Mouse (Mus musculus) hindlimb bud, embryonic 11.5 days (tissue): ENCODE measurements around the gene Frmpd3.
"Not testable (repeated sequence)": the region's sequence is repeated elsewhere in the genome, so short reads cannot be mapped to it uniquely, and the experiment has no call there.

Source experiments
- DNase-seq: peaks from one replicate; pipeline ENCODE4 v3.0.0-alpha.2; 2012; ENCODE audit warnings: low read depth, low spot score; ENCODE audit errors: extremely low spot score

Frmpd3 gene

GRCm38 (mm10) chrX:140341656-140342392, at the start of gene Frmpd3:
Gene Frmpd3 (plus strand): TSS chrX:140342263.
- DNase-seq: no peak

GRCm38 (mm10) chrX:140303731-140304130, 38.3 kb upstream of the Frmpd3 start:
- no peak for DNase-seq

- DNase-seq: no peak
These were observed 36.4 kb upstream of the Frmpd3 start for GRCm38 (mm10) chrX:140305652-140306051.

GRCm38 (mm10) chrX:140317931-140318330, 24.1 kb upstream of the Frmpd3 start:
- DNase-seq: no peak

- no peak for DNase-seq
These were observed 22.9 kb upstream of the Frmpd3 start for GRCm38 (mm10) chrX:140319131-140319530.

GRCm38 (mm10) chrX:140320671-140321070, 21.4 kb upstream of the Frmpd3 start:
- DNase-seq: not testable (repeated sequence)

- no peak for DNase-seq
These were observed 515 bp downstream of the Frmpd3 start for GRCm38 (mm10) chrX:140342393-140343163.

GRCm38 (mm10) chrX:140375628-140376027, 33.6 kb downstream of the Frmpd3 start:
- DNase-seq: no peak

GRCm38 (mm10) chrX:140399986-140400385, 57.9 kb downstream of the Frmpd3 start:
- no peak for DNase-seq

- no peak for DNase-seq
These were observed 60.8 kb downstream of the Frmpd3 start for GRCm38 (mm10) chrX:140402904-140403303.

- no peak for DNase-seq
These were observed 64.0 kb downstream of the Frmpd3 start for GRCm38 (mm10) chrX:140406079-140406478.

- DNase-seq: no peak
These were observed 64.4 kb downstream of the Frmpd3 start for GRCm38 (mm10) chrX:140406501-140406900.

- DNase-seq: no peak
These were observed 65.5 kb downstream of the Frmpd3 start for GRCm38 (mm10) chrX:140407593-140407992.

GRCm38 (mm10) chrX:140418467-140418866, 76.4 kb downstream of the Frmpd3 start:
- no peak for DNase-seq

GRCm38 (mm10) chrX:140427124-140427523, 85.1 kb downstream of the Frmpd3 start:
- no peak for DNase-seq

GRCm38 (mm10) chrX:140428252-140428651, 86.2 kb downstream of the Frmpd3 start:
- DNase-seq: no peak

- no peak for DNase-seq
These were observed 87.9 kb downstream of the Frmpd3 start for GRCm38 (mm10) chrX:140429985-140430384.

GRCm38 (mm10) chrX:140430506-140430905, 88.4 kb downstream of the Frmpd3 start:
- no peak for DNase-seq

GRCm38 (mm10) chrX:140431981-140432380, 89.9 kb downstream of the Frmpd3 start:
- DNase-seq: no peak

GRCm38 (mm10) chrX:140432786-140433185, 90.7 kb downstream of the Frmpd3 start:
- DNase-seq: no peak

- DNase-seq: no peak
These were observed 95.8 kb downstream of the Frmpd3 start for GRCm38 (mm10) chrX:140437906-140438305.

- no peak for DNase-seq
These were observed 103.5 kb downstream of the Frmpd3 start for GRCm38 (mm10) chrX:140445551-140445950.
